29 mouse cellular contexts compared by ENCODE assay signal in genomic region chr12:103310744-103311267, GRCm38 (mm10). TPM values are rescaled to one million over a fixed set of nuclear protein-coding genes. Genes with fewer than 3 reads are reported as not detected.
DNase-seq lines count a peak whose midpoint lies in the region; ATAC-seq and TF ChIP-seq lines count a peak whose summit lies in the region.
"Had no signal": no experiment of that assay in that cellular context is flagged by ENCODE, and none has a peak within 500 bp of the region (broad histone marks: within the 10 kb centered on the region; RNA-seq: fewer than 3 reads in every experiment).

Gene Fam181a, plus strand, starts transcription at chr12:103310975.

- no peaks in the 10 kb centered on the region for H3K36me3 ChIP-seq in forebrain, embryonic 12.5 days (replicated peaks)
- H3K36me3 ChIP-seq in forebrain, embryonic 16.5 days (ENCODE audit: control insufficient read depth, insufficient read depth), result no peaks in the 10 kb centered on the region
- no peaks in the 10 kb centered on the region for H3K36me3 ChIP-seq in liver, adult 2 months (ENCODE audit: control insufficient read depth, insufficient read depth, low read length)
- H3K36me3 ChIP-seq in liver, postnatal 0 days (replicated peaks; ENCODE audit: insufficient read depth, low read length), result no peaks in the 10 kb centered on the region
- 0 out of 2 replicates have a peak, but pooled peaks cover 1% of the 10 kb centered on the region for H3K36me3 ChIP-seq in testis, adult 2 months (ENCODE audit: control insufficient read depth, insufficient read depth, low read length)
- H3K36me3 ChIP-seq: heart, embryonic 12.5 days; intestine, embryonic 15.5 days; limb, embryonic 10.5 days had no signal

- TF ChIP-seq CTCF in liver, adult 2 months (IDR thresholded peaks at IDR 0.05; ENCODE audit: low read depth, low read length), result no peak
- TF ChIP-seq CTCF in liver, postnatal 0 days (IDR thresholded peaks at IDR 0.05; ENCODE audit: low read depth), result no peak
- TF ChIP-seq CTCF in testis, adult 2 months (IDR thresholded peaks at IDR 0.05; ENCODE audit: control insufficient read depth, insufficient read depth, insufficient replicate concordance, low read depth, low read length), result no peak

- H3K27me3 ChIP-seq in forebrain, embryonic 12.5 days, result peaks cover 41% of the 10 kb centered on the region
- no peaks in the 10 kb centered on the region for H3K27me3 ChIP-seq in forebrain, embryonic 16.5 days (replicated peaks; ENCODE audit: control insufficient read depth, insufficient read depth, low read length)
- no peaks in the 10 kb centered on the region for H3K27me3 ChIP-seq in liver, adult 2 months (ENCODE audit: control insufficient read depth, insufficient read depth, low read length)
- H3K27me3 ChIP-seq in liver, postnatal 0 days (ENCODE audit: insufficient read depth, low read length), result peaks cover 9% of the 10 kb centered on the region
- H3K27me3 ChIP-seq in testis, adult 2 months (ENCODE audit: control insufficient read depth, insufficient read depth, low read length), result no peaks in the 10 kb centered on the region

- no peak within 1 kb of the TSS for H3K9ac ChIP-seq in forebrain, embryonic 12.5 days
- H3K9ac ChIP-seq in forebrain, embryonic 16.5 days (replicated peaks; ENCODE audit: low read depth, low read length), result no peak within 1 kb of the TSS
- no peak within 1 kb of the TSS for H3K9ac ChIP-seq in liver, adult 2 months (ENCODE audit: low read depth, low read length)
- no peak within 1 kb of the TSS for H3K9ac ChIP-seq in liver, postnatal 0 days (replicated peaks)
- H3K9ac ChIP-seq: heart, embryonic 12.5 days; hindbrain, embryonic 14.5 days; intestine, embryonic 15.5 days had no signal

- peak; percentile 14 for DNase-seq in liver, adult 2 months (ENCODE audit: extremely low read depth, low read depth, low spot score)
- no peak for DNase-seq in liver, postnatal 0 days
- DNase-seq in testis, postnatal 10 days (ENCODE audit: low spot score), result no peak
- no peak for DNase-seq in embryo, embryonic 10.5 days (ENCODE audit: low spot score)
- DNase-seq: cerebellum, adult 11-12 months; cerebellum, postnatal 10 days; gastrocnemius, postnatal 10 days; kidney, adult 9 months; kidney, postnatal 25 days; liver; right cerebral cortex, adult 18-20 months had no signal

- TF ChIP-seq EP300 in liver, postnatal 0 days (IDR thresholded peaks at IDR 0.05; ENCODE audit: low read depth), result no peak

- 0 out of 2 replicates have a peak, but pooled peaks cover 4% of the 10 kb centered on the region for H3K9me3 ChIP-seq in forebrain, embryonic 12.5 days
- no peaks in the 10 kb centered on the region for H3K9me3 ChIP-seq in forebrain, embryonic 16.5 days (ENCODE audit: control insufficient read depth, low read length)
- H3K9me3 ChIP-seq in liver, postnatal 0 days (ENCODE audit: low read length), result no peaks in the 10 kb centered on the region
- H3K9me3 ChIP-seq: intestine, embryonic 15.5 days; limb, embryonic 10.5 days had no signal

- peaks cover 42% of the 10 kb centered on the region for H3K4me1 ChIP-seq in forebrain, embryonic 12.5 days
- peaks cover 20% of the 10 kb centered on the region for H3K4me1 ChIP-seq in forebrain, embryonic 16.5 days (replicated peaks; ENCODE audit: control insufficient read depth, insufficient read depth, low read length)
- H3K4me1 ChIP-seq in liver, adult 2 months (ENCODE audit: control insufficient read depth, insufficient read depth, low read length), result peaks cover 13% of the 10 kb centered on the region
- H3K4me1 ChIP-seq in liver, postnatal 0 days (ENCODE audit: insufficient read depth), result peaks cover 7% of the 10 kb centered on the region
- H3K4me1 ChIP-seq in testis, adult 2 months (ENCODE audit: control insufficient read depth, insufficient read depth, low read length), result peaks cover 2% of the 10 kb centered on the region
- H3K4me1 ChIP-seq: intestine, embryonic 15.5 days had no signal

- TF ChIP-seq POLR2A in liver, adult 2 months (IDR thresholded peaks at IDR 0.05; ENCODE audit: extremely low read depth, insufficient read depth, low read length), result no peak
- TF ChIP-seq POLR2A in testis, adult 2 months (IDR thresholded peaks at IDR 0.05; ENCODE audit: control insufficient read depth, low read depth, low read length), result peak; percentile 73; the same call in 1 of the 2 replicates

- no peak within 1 kb of the TSS for H3K4me2 ChIP-seq in forebrain, embryonic 12.5 days
- H3K4me2 ChIP-seq in forebrain, embryonic 16.5 days (ENCODE audit: low read length), result no peak within 1 kb of the TSS
- no peak within 1 kb of the TSS for H3K4me2 ChIP-seq in liver, postnatal 0 days (ENCODE audit: low read depth, low read length)
- H3K4me2 ChIP-seq: heart, embryonic 12.5 days; hindbrain, embryonic 14.5 days; intestine, embryonic 15.5 days had no signal

- ATAC-seq in forebrain, embryonic 12.5 days (ENCODE audit: low FRiP score), result no peak
- ATAC-seq in forebrain, embryonic 16.5 days, result no peak
- ATAC-seq in liver, postnatal 0 days, result no peak
- ATAC-seq: forebrain, embryonic 14.5 days; intestine, embryonic 15.5 days had no signal

- 77% methylated on average over 2 of the region's 2 CpGs for WGBS in forebrain, embryonic 12.5 days
- 81% methylated on average over 2 of the region's 2 CpGs for WGBS in forebrain, embryonic 16.5 days
- WGBS in liver, adult 2 months, result 68% methylated on average over 2 of the region's 2 CpGs
- WGBS in liver, postnatal 0 days (ENCODE audit: insufficient replicate concordance), result 65% methylated on average over 2 of the region's 2 CpGs

- H3K4me3 ChIP-seq in forebrain, embryonic 12.5 days (replicated peaks), result no peak within 1 kb of the TSS
- H3K4me3 ChIP-seq in forebrain, embryonic 16.5 days (replicated peaks; ENCODE audit: low read length), result no peak within 1 kb of the TSS
- H3K4me3 ChIP-seq in liver, adult 2 months (ENCODE audit: insufficient read depth, low read depth, low read length), result no peak within 1 kb of the TSS
- H3K4me3 ChIP-seq in liver, postnatal 0 days (ENCODE audit: low read depth, low read length), result no peak within 1 kb of the TSS
- peak within 1 kb of the TSS; percentile 87 for H3K4me3 ChIP-seq in testis, adult 2 months (ENCODE audit: control insufficient read depth, low read depth, low read length)
- H3K4me3 ChIP-seq: heart, embryonic 12.5 days; intestine, embryonic 15.5 days; layer of hippocampus, adult 2 months; limb, embryonic 10.5 days had no signal

- H3K27ac ChIP-seq in forebrain, embryonic 12.5 days, result no peak within 1 kb of the TSS
- no peak within 1 kb of the TSS for H3K27ac ChIP-seq in forebrain, embryonic 16.5 days (ENCODE audit: low read length)
- peak within 1 kb of the TSS; percentile 76 for H3K27ac ChIP-seq in liver, adult 2 months (replicated peaks; ENCODE audit: insufficient read depth, low read depth, low read length)
- no peak within 1 kb of the TSS for H3K27ac ChIP-seq in liver, postnatal 0 days (ENCODE audit: low read depth)
- H3K27ac ChIP-seq in testis, adult 2 months (ENCODE audit: control insufficient read depth, insufficient read depth, low read depth, low read length), result peak within 1 kb of the TSS; percentile 94
- H3K27ac ChIP-seq: hindbrain, embryonic 14.5 days; intestine, embryonic 15.5 days; layer of hippocampus, adult 2 months; limb, embryonic 10.5 days; macrophage had no signal

- H3K79me2 ChIP-seq in liver, adult 2 months (ENCODE audit: control insufficient read depth, insufficient read depth, low read length), result no peaks in the 10 kb centered on the region

RNA-seq across cellular contexts. Expression of gene Fam181a, which starts in this region (rescaled TPM):
- polyA plus RNA-seq in forebrain, embryonic 12.5 days (2016; fragmentation: Nextera tagmentation; extraction: Ambion mirVana), result 14.1 and 17.4 TPM in 2 replicates
- polyA plus RNA-seq in forebrain, embryonic 16.5 days (2015; fragmentation: Nextera tagmentation; extraction: Ambion mirVana), result 2.5 and 3.0 TPM in 2 replicates
- not detected in 2 replicates for total RNA-seq in liver, adult 2 months (2014; rRNA removed)
- polyA plus RNA-seq in liver, adult 2 months (2012; rRNA removed), result not detected in 2 replicates
- not detected in 2 replicates for polyA plus RNA-seq in liver, postnatal 0 days (2015; fragmentation: Nextera tagmentation; extraction: Ambion mirVana)
- polyA plus RNA-seq in testis, adult 2 months (2012; rRNA removed), result 98.9 and 105 TPM in 2 replicates
- total RNA-seq: adrenal gland, postnatal 4 days; gastrocnemius, postnatal 10 days; granulocyte monocyte progenitor cell, adult 5-6 weeks; heart, postnatal 10 days; MEL had no signal
- polyA plus RNA-seq: C2C12; limb, embryonic 10.5 days; liver, embryonic 16.5 days; macrophage; stomach, embryonic 16.5 days; urinary bladder, adult 2 months had no signal

Comparison
In these comparisons a context has a peak if more than half of its experiments do, and no peak if none do; other contexts are left out.
1. Peak in DNase-seq and H3K27ac ChIP-seq in liver, adult 2 months; RNA of the gene not detected or under 1 TPM.